Mouse (Mus musculus) T-cell, adult 2 months (primary cell): Measurements from ENCODE around the gene Gm10251.
A peak's percentile ranks its signal among the peaks of the same experiment; 100 is the strongest.
"Not testable (repeated sequence)": the region's sequence is repeated elsewhere in the genome, so short reads cannot be mapped to it uniquely, and the experiment has no call there.

ENCODE experiments used
- DNase-seq: peaks from one replicate; pipeline ENCODE4 v3.0.0; 2022; ENCODE audit warnings: low spot score

The Gm10251 gene

GRCm38 (mm10) chr14:6684070-6684469 is at the start of gene Gm10251:
Gene Gm10251 (minus strand): TSS chr14:6684170.
- DNase-seq, result not testable (repeated sequence)

- not testable (repeated sequence) for DNase-seq
Observed at GRCm38 (mm10) chr14:6720151-6720550, 36.2 kb upstream of the Gm10251 start, which contains the start of gene Gm8050. Gene Gm8050 (minus strand): TSS chr14:6720251.

GRCm38 (mm10) chr14:6622318-6622717 is 61.7 kb downstream of the Gm10251 start, which contains the start of gene Gm3460:
Gene Gm3460 (minus strand): TSS chr14:6622418.
- not testable (repeated sequence) for DNase-seq

- peak; percentile 0 for DNase-seq
Observed at GRCm38 (mm10) chr14:6606436-6606835, 77.5 kb downstream of the Gm10251 start.

- peak; percentile 0 for DNase-seq
Observed at GRCm38 (mm10) chr14:6605004-6605403, 79.0 kb downstream of the Gm10251 start.

- DNase-seq, result not testable (repeated sequence)
Observed at GRCm38 (mm10) chr14:6604551-6604950, 79.4 kb downstream of the Gm10251 start.

GRCm38 (mm10) chr14:6590513-6590912 is 93.5 kb downstream of the Gm10251 start, which contains the start of gene Gm3629:
Gene Gm3629 (minus strand): TSS chr14:6590613.
- not testable (repeated sequence) for DNase-seq
